Mouse (Mus musculus): ENCODE data around the gene Ccdc194. TPM values are rescaled to one million over a fixed set of nuclear protein-coding genes. Genes with fewer than 3 reads are reported as not detected.

The Ccdc194 gene
- polyA plus RNA-seq, 1 experiment from 2014 or later = 0.49 TPM

GRCm38 (mm10) chr8:71471861-71472260 lies 53.6 kb downstream of the Ccdc194 start:
- H3K4me1 ChIP-seq = peaks cover 18% of the 10 kb centered on the region
- H3K9ac ChIP-seq = no peak overlapping the region
- H3K4me2 ChIP-seq (replicated peaks) = no peak overlapping the region
- no peaks in the 10 kb centered on the region for H3K9me3 ChIP-seq
- 94% methylated on average over 17 of the region's 17 CpGs for WGBS
- no peak overlapping the region for H3K27ac ChIP-seq
- no peak overlapping the region for H3K4me3 ChIP-seq
- no peaks in the 10 kb centered on the region for H3K27me3 ChIP-seq
- H3K36me3 ChIP-seq = peaks cover 51% of the 10 kb centered on the region
- no peak for ATAC-seq (ENCODE audit: insufficient number of reproducible peaks, insufficient read depth, low FRiP score, low TSS enrichment)

GRCm38 (mm10) chr8:71470913-71471255 lies 54.6 kb downstream of the Ccdc194 start:
- H3K9ac ChIP-seq = no peak overlapping the region
- peaks cover 51% of the 10 kb centered on the region for H3K36me3 ChIP-seq
- no peak overlapping the region for H3K27ac ChIP-seq
- H3K9me3 ChIP-seq = no peaks in the 10 kb centered on the region
- no peaks in the 10 kb centered on the region for H3K27me3 ChIP-seq
- H3K4me1 ChIP-seq = peaks cover 15% of the 10 kb centered on the region
- WGBS = 86% methylated on average over 5 of the region's 5 CpGs
- H3K4me2 ChIP-seq (replicated peaks) = no peak overlapping the region
- H3K4me3 ChIP-seq = 0 out of 2 replicates have a peak overlapping the region, but pooled peaks have one; percentile 90
- ATAC-seq (ENCODE audit: insufficient number of reproducible peaks, insufficient read depth, low FRiP score, low TSS enrichment) = no peak

DNA sequence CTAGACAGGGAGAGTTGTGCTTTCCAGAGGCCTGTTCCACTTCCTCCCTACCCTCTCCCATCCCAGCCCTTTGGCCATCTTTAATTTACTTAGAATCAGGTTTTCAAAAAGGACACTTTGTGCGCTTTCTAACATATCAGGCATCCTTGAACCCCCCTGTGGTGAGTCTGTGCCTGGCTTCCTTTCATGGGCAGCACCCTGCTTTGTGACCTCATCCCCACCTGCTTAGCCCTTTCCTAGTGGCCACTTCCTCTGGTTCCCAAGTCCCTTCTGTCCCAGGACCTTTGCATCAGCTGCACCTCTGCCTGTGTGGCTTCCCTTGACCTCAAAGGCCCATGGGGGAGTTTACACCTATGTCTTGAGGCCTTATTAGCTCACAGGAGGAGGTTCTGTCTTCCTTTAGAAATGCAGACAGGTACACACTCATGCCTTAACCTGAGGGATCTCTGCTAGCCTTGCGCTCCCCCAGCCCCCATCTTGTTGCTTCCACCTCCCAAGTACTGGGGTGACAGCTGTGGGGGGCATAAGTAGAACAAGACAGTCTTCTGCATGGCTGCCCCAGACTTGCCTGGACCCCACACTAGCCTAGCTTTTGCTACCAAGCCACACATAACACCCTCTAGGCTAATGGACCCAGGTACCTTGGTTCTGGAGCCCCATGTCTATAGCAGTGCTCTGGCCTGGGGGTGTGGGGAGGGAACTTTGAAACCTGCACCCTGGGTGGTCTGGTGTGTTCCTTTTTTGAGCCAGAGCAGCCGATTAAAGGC lies 55.2 kb downstream of the Ccdc194 start:
- no peaks in the 10 kb centered on the region for H3K27me3 ChIP-seq
- H3K27ac ChIP-seq = no peak overlapping the region
- peak overlapping the region; percentile 85 for H3K9ac ChIP-seq
- peak overlapping the region; percentile 88 for H3K4me2 ChIP-seq (replicated peaks)
- ATAC-seq (ENCODE audit: insufficient number of reproducible peaks, insufficient read depth, low FRiP score, low TSS enrichment) = no peak
- 82% methylated on average over 3 of the region's 3 CpGs for WGBS
- H3K9me3 ChIP-seq = no peaks in the 10 kb centered on the region
- peak overlapping the region; percentile 90 for H3K4me3 ChIP-seq
- H3K36me3 ChIP-seq = peaks cover 47% of the 10 kb centered on the region
- peaks cover 16% of the 10 kb centered on the region for H3K4me1 ChIP-seq

Other genes with a start within 250 kb of the Ccdc194 start
- 85.4 and 89.2 TPM in 2 replicates for gene Use1, start 158.9 kb downstream of the Ccdc194 start, polyA plus RNA-seq (2016; fragmentation: Nextera tagmentation; extraction: Ambion mirVana)
- gene Ocel1, start 154.4 kb downstream of the Ccdc194 start, polyA plus RNA-seq (2016; fragmentation: Nextera tagmentation; extraction: Ambion mirVana) = 5.4 and 5.6 TPM in 2 replicates
- gene Nr2f6, start 143.8 kb downstream of the Ccdc194 start, polyA plus RNA-seq (2016; fragmentation: Nextera tagmentation; extraction: Ambion mirVana) = 71.0 and 72.7 TPM in 2 replicates
- 8.6 and 8.9 TPM in 2 replicates for gene Ushbp1, start 129.9 kb downstream of the Ccdc194 start, polyA plus RNA-seq (2016; fragmentation: Nextera tagmentation; extraction: Ambion mirVana)
- 99.6 and 103 TPM in 2 replicates for gene Babam1, start 128.8 kb downstream of the Ccdc194 start, polyA plus RNA-seq (2016; fragmentation: Nextera tagmentation; extraction: Ambion mirVana)
- gene Ankle1, start 119.7 kb downstream of the Ccdc194 start, polyA plus RNA-seq (2016; fragmentation: Nextera tagmentation; extraction: Ambion mirVana) = 40.5 and 42.7 TPM in 2 replicates
- gene Abhd8, start 62.1 kb downstream of the Ccdc194 start, polyA plus RNA-seq (2016; fragmentation: Nextera tagmentation; extraction: Ambion mirVana) = 89.4 and 92.7 TPM in 2 replicates
- 169 TPM in 2 replicates for gene Mrpl34, start 60.8 kb downstream of the Ccdc194 start, polyA plus RNA-seq (2016; fragmentation: Nextera tagmentation; extraction: Ambion mirVana)
- 108 and 117 TPM in 2 replicates for gene Dda1, start 56.5 kb downstream of the Ccdc194 start, polyA plus RNA-seq (2016; fragmentation: Nextera tagmentation; extraction: Ambion mirVana)
- 9.6 and 10.7 TPM in 2 replicates for gene Ano8, start 39.7 kb downstream of the Ccdc194 start, polyA plus RNA-seq (2016; fragmentation: Nextera tagmentation; extraction: Ambion mirVana)
- gene Gtpbp3, start 37.6 kb downstream of the Ccdc194 start, polyA plus RNA-seq (2016; fragmentation: Nextera tagmentation; extraction: Ambion mirVana) = 23.0 and 25.0 TPM in 2 replicates
- gene Plvap, start 14.0 kb downstream of the Ccdc194 start, polyA plus RNA-seq (2016; fragmentation: Nextera tagmentation; extraction: Ambion mirVana) = 62.2 and 64.4 TPM in 2 replicates
- gene Bst2, start 11.7 kb upstream of the Ccdc194 start, polyA plus RNA-seq (2016; fragmentation: Nextera tagmentation; extraction: Ambion mirVana) = 11.2 and 12.8 TPM in 2 replicates
- 69.0 and 72.6 TPM in 2 replicates for gene Mvb12a, start 17.2 kb upstream of the Ccdc194 start, polyA plus RNA-seq (2016; fragmentation: Nextera tagmentation; extraction: Ambion mirVana)
- 0.23 and 1.1 TPM in 2 replicates for gene Tmem221, start 33.2 kb upstream of the Ccdc194 start, polyA plus RNA-seq (2016; fragmentation: Nextera tagmentation; extraction: Ambion mirVana)
- gene Nxnl1, start 40.9 kb upstream of the Ccdc194 start, polyA plus RNA-seq (2016; fragmentation: Nextera tagmentation; extraction: Ambion mirVana) = not detected in 2 replicates
- 48.4 and 48.6 TPM in 2 replicates for gene Slc27a1, start 43.2 kb upstream of the Ccdc194 start, polyA plus RNA-seq (2016; fragmentation: Nextera tagmentation; extraction: Ambion mirVana)
- 230 and 236 TPM in 2 replicates for gene Pgls, start 66.5 kb upstream of the Ccdc194 start, polyA plus RNA-seq (2016; fragmentation: Nextera tagmentation; extraction: Ambion mirVana)
- gene Fam129c, start 71.9 kb upstream of the Ccdc194 start, polyA plus RNA-seq (2016; fragmentation: Nextera tagmentation; extraction: Ambion mirVana) = 4.5 and 6.2 TPM in 2 replicates
- 72.7 and 72.8 TPM in 2 replicates for gene Colgalt1, start 85.3 kb upstream of the Ccdc194 start, polyA plus RNA-seq (2016; fragmentation: Nextera tagmentation; extraction: Ambion mirVana)
- gene Unc13a, start 146.0 kb upstream of the Ccdc194 start, polyA plus RNA-seq (2016; fragmentation: Nextera tagmentation; extraction: Ambion mirVana) = 1.9 and 2.8 TPM in 2 replicates
- 3.4 and 4.5 TPM in 2 replicates for gene Jak3, start 150.6 kb upstream of the Ccdc194 start, polyA plus RNA-seq (2016; fragmentation: Nextera tagmentation; extraction: Ambion mirVana)
- 0.39 and 0.50 TPM in 2 replicates for gene Insl3, start 163.5 kb upstream of the Ccdc194 start, polyA plus RNA-seq (2016; fragmentation: Nextera tagmentation; extraction: Ambion mirVana)
- 0.64 and 0.67 TPM in 2 replicates for gene B3gnt3, start 176.1 kb upstream of the Ccdc194 start, polyA plus RNA-seq (2016; fragmentation: Nextera tagmentation; extraction: Ambion mirVana)
- gene Fcho1, start 200.0 kb upstream of the Ccdc194 start, polyA plus RNA-seq (2016; fragmentation: Nextera tagmentation; extraction: Ambion mirVana) = 7.4 and 8.3 TPM in 2 replicates